Mouse (Mus musculus) midbrain, postnatal 0 days (tissue): ENCODE measurements around the gene Slc22a17. TPM values are rescaled to one million over a fixed set of nuclear protein-coding genes. Genes with fewer than 3 reads are reported as not detected.

Experiments
- ATAC-seq: fragments of 200-750 bp; cut with Nextera tagmentation; 2 replicates; pipeline ENCODE4 v1.8.0; 2017; ENCODE audit warnings: moderate number of reproducible peaks, mild to moderate bottlenecking, moderate TSS enrichment, moderate library complexity; ENCODE audit not compliant: low FRiP score
- DNase-seq: peaks from one replicate; pipeline ENCODE4 v3.0.0-alpha.2; 2015; ENCODE audit warnings: low spot score
- H3K27ac ChIP-seq: fragments of 300-500 bp; sonication (generic); 2 replicates; pipeline ENCODE4 v1.5.1; 2014; ENCODE audit warnings: low read depth, mild to moderate bottlenecking, low read length, mixed read lengths
- H3K27me3 ChIP-seq: fragments of 300-500 bp; sonication (generic); 2 replicates; pipeline ENCODE4 v1.6.1; 2014; ENCODE audit warnings: low read length, control low read depth, mixed read lengths; ENCODE audit not compliant: insufficient read depth
- H3K36me3 ChIP-seq: fragments of 300-500 bp; sonication (generic); 2 replicates; pipeline ENCODE4 v1.6.1; 2014; ENCODE audit warnings: low read length, control low read depth, mixed read lengths; ENCODE audit not compliant: insufficient read depth
- H3K4me1 ChIP-seq: fragments of 300-500 bp; sonication (generic); 2 replicates; pipeline ENCODE4 v1.6.1; 2014; ENCODE audit warnings: mild to moderate bottlenecking, control low read depth, antibody characterized with exemption, low read length, mixed read lengths; ENCODE audit not compliant: insufficient read depth
- H3K4me2 ChIP-seq: fragments of 300-500 bp; sonication (generic); 2 replicates; pipeline ENCODE4 v1.6.1; 2014; ENCODE audit warnings: low read depth, mild to moderate bottlenecking, low read length, mixed read lengths; ENCODE audit not compliant: poor library complexity, severe bottlenecking
- H3K4me3 ChIP-seq: fragments of 300-500 bp; sonication (generic); 2 replicates; pipeline ENCODE4 v1.5.1; 2014; ENCODE audit warnings: low read depth, mild to moderate bottlenecking, low read length, moderate library complexity
- H3K9ac ChIP-seq: fragments of 300-500 bp; sonication (generic); replicated peaks from 2 replicates; pipeline ENCODE4 v1.6.1; 2014; ENCODE audit warnings: mild to moderate bottlenecking, low read length, moderate library complexity, mixed read lengths; ENCODE audit not compliant: poor library complexity, severe bottlenecking
- H3K9me3 ChIP-seq: fragments of 300-500 bp; sonication (generic); 2 replicates; pipeline ENCODE4 v1.6.1; 2016; ENCODE audit warnings: low read length, control low read depth
- CTCF ChIP-seq: IDR thresholded peaks from 2 replicates; pipeline ENCODE4 v1.5.1; 2016; ENCODE audit warnings: antibody characterized with exemption, mild to moderate bottlenecking
- WGBS: fragments of 180-500 bp; shearing (Covaris S2); extraction: QIAGEN DNeasy Blood & Tissue Kit; methylation state at CpG from one replicate; pipeline ENCODE4 v1.1.7; 2014; 5-methylcytosine and 5-hydroxymethylcytosine counted together
- polyA plus RNA-seq: library from polyadenylated mRNA; unstranded; fragments of >200 nt; fragmentation: Nextera tagmentation; extraction: Ambion mirVana; gene quantifications from 2 replicates; pipeline ENCODE4 v1.2.1, GENCODE M21; 2015
- total RNA-seq: library from RNA; depleted of rRNA; stranded (reverse); fragments of >200 nt; gene quantifications from 2 replicates; pipeline ENCODE4 v1.2.3, GENCODE M21; 2014

Slc22a17 gene
- total and polyA plus RNA-seq, 2 experiments from 2014 or later: 345 to 558 TPM

- ATAC-seq (no peak), DNase-seq (no peak)
- WGBS: 85% methylated on average over 4 of the region's 4 CpGs
- no peak overlapping the region for H3K4me2 ChIP-seq
- H3K9ac ChIP-seq: no peak overlapping the region
- no peaks in the 10 kb centered on the region for H3K9me3 ChIP-seq
- no peak overlapping the region for H3K27ac ChIP-seq
- H3K27me3 ChIP-seq: no peaks in the 10 kb centered on the region
- H3K4me1 ChIP-seq: no peaks in the 10 kb centered on the region
- H3K36me3 ChIP-seq: no peaks in the 10 kb centered on the region
- no peak overlapping the region for H3K4me3 ChIP-seq
- no peak for TF ChIP-seq CTCF
Measured at GRCm38 (mm10) chr14:54958503-54958902, 45.6 kb upstream of the Slc22a17 start.

GRCm38 (mm10) chr14:54956533-54956932 lies 43.6 kb upstream of the Slc22a17 start:
- Histone ChIP-seq H3K27ac (no peak overlapping the region), H3K9ac (no peak overlapping the region), H3K4me1 (no peaks in the 10 kb centered on the region), H3K36me3 (no peaks in the 10 kb centered on the region), H3K9me3 (no peaks in the 10 kb centered on the region), H3K27me3 (no peaks in the 10 kb centered on the region), H3K4me3 (no peak overlapping the region), H3K4me2 (no peak overlapping the region)
- no peak for ATAC-seq
- WGBS: 88% methylated on average over 9 of the region's 9 CpGs
- TF ChIP-seq CTCF: no peak
- no peak for DNase-seq

- TF ChIP-seq CTCF: no peak
Measured at GRCm38 (mm10) chr14:54955481-54955880, 42.5 kb upstream of the Slc22a17 start.

DNA sequence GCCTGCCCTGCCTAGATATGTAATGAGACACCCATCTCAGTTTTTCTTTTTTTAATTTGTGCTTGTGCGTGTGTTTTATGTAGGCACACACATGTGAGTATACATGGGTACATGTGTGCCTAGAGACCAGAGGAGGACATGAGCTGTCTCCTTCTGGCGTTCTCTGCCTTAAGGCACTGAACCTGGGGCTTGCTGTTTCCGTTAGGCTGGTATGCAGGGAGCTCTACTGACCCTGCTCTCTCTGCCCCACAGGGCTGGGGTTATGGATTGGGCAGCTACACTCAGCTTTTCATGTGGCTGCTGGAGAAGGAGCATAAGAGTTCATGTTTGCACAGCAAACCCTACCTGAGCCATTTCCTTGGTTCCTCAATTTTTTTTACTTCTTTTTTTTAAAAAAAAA lies 41.5 kb upstream of the Slc22a17 start:
- ATAC-seq: no peak

More at GRCm38 (mm10) chr14:54955481-54955880, 42.5 kb upstream of the Slc22a17 start:
- no peaks in the 10 kb centered on the region for H3K4me1 ChIP-seq
- H3K4me2 ChIP-seq: no peak overlapping the region
- no peak overlapping the region for H3K9ac ChIP-seq
- H3K4me3 ChIP-seq: no peak overlapping the region
- 89% methylated on average over 3 of the region's 3 CpGs for WGBS
- no peaks in the 10 kb centered on the region for H3K27me3 ChIP-seq
- no peak overlapping the region for H3K27ac ChIP-seq
- no peaks in the 10 kb centered on the region for H3K9me3 ChIP-seq
- no peak for DNase-seq
- ATAC-seq: no peak
- H3K36me3 ChIP-seq: no peaks in the 10 kb centered on the region

DNA sequence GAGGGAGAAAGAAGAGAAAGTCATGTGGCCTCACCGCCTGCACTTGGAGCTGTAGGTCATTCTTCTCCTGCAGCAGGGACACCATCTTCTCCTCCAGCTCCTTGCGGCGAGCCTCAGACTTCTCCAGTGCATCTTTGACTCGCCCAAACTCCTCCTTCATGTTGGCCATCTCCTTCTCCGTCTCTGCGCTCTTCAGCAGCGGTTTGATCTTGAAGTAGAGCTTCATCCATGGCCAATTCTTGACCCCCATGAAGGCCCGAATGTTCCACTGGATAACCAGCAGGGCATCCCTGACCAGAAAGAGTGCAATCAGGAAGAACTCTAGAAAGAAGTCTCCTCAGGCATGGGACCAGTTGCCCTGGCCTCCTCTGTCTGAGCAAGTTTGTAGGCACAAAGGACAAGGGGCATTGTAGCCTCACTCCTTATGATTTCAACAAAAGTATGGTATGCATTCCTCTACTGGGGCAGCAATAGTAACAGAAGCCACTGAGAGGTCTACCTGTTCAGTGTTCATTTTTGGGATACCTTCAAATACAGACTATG lies 40.8 kb upstream of the Slc22a17 start:
- Histone ChIP-seq H3K4me1 (no peaks in the 10 kb centered on the region), H3K9me3 (no peaks in the 10 kb centered on the region), H3K4me3 (no peak overlapping the region), H3K4me2 (no peak overlapping the region), H3K27me3 (no peaks in the 10 kb centered on the region), H3K27ac (no peak overlapping the region), H3K36me3 (no peaks in the 10 kb centered on the region), H3K9ac (no peak overlapping the region)
- ATAC-seq (no peak), DNase-seq (no peak)
- WGBS: 90% methylated on average over 8 of the region's 8 CpGs
- no peak for TF ChIP-seq CTCF

More for the DNA sequence above, 41.5 kb upstream of the Slc22a17 start:
- WGBS: 89% methylated on average over 3 of the region's 3 CpGs
- Histone ChIP-seq H3K4me1 (no peaks in the 10 kb centered on the region), H3K36me3 (no peaks in the 10 kb centered on the region), H3K27ac (no peak overlapping the region), H3K4me3 (no peak overlapping the region), H3K4me2 (no peak overlapping the region), H3K27me3 (no peaks in the 10 kb centered on the region), H3K9ac (no peak overlapping the region), H3K9me3 (no peaks in the 10 kb centered on the region)
- no peak for DNase-seq
- TF ChIP-seq CTCF: no peak

DNA sequence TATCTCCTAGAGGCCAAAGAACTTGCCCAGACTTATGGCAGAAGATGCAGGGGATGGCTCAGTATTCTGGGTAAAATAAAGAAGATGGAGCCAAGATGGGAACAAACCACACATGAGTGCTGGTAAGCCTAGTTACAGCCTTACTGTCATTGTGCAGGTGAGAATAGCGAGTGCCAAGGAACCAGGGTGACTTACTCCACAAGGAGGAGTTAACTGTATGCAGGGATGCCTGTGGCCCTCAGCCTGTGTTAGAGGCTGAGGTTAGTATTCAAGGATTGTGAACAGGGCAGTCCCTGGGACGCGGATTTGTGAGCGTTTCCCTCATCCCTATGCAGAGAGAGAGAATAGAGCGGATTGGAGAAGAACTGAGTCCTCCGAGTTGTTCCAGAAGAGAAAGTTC lies 38.7 kb upstream of the Slc22a17 start:
- H3K9me3 ChIP-seq: no peaks in the 10 kb centered on the region
- H3K4me1 ChIP-seq: no peaks in the 10 kb centered on the region
- no peak overlapping the region for H3K4me3 ChIP-seq
- 90% methylated on average over 6 of the region's 6 CpGs for WGBS
- TF ChIP-seq CTCF: no peak
- H3K4me2 ChIP-seq: no peak overlapping the region
- no peak for ATAC-seq
- H3K9ac ChIP-seq: no peak overlapping the region
- no peaks in the 10 kb centered on the region for H3K36me3 ChIP-seq
- no peaks in the 10 kb centered on the region for H3K27me3 ChIP-seq
- no peak overlapping the region for H3K27ac ChIP-seq
- DNase-seq: no peak
